Mouse (Mus musculus) liver, embryonic 14.5 days (tissue): ENCODE data around the gene B3galt1. TPM values are rescaled to one million over a fixed set of nuclear protein-coding genes. Genes with fewer than 3 reads are reported as not detected.

Experiments
- ATAC-seq: fragments of 200-750 bp; cut with Nextera tagmentation; 2 replicates; pipeline ENCODE4 v1.8.0; 2017; ENCODE audit warnings: moderate number of reproducible peaks, mild to moderate bottlenecking, moderate library complexity; ENCODE audit not compliant: insufficient read depth
- DNase-seq, 3 experiments: peaks; one replicate each; pipeline ENCODE4 v3.0.0-alpha.2; 2012 to 2013; ENCODE audit warnings: low read depth in 3 of 3, low spot score in 3 of 3
- H3K27ac ChIP-seq: fragments of 300-500 bp; sonication (generic); 2 replicates; pipeline ENCODE4 v1.5.1; 2014; ENCODE audit warnings: moderate library complexity, mild to moderate bottlenecking, control low read depth, inconsistent platforms
- H3K27me3 ChIP-seq: fragments of 300-500 bp; sonication (generic); 2 replicates; pipeline ENCODE4 v1.6.1; 2014; ENCODE audit warnings: mild to moderate bottlenecking, low read length, moderate library complexity; ENCODE audit not compliant: control insufficient read depth, insufficient read depth
- H3K36me3 ChIP-seq: fragments of 300-500 bp; sonication (generic); replicated peaks from 2 replicates; pipeline ENCODE4 v1.6.1; 2014; ENCODE audit warnings: low read depth; ENCODE audit not compliant: control insufficient read depth, insufficient read depth
- H3K4me1 ChIP-seq, 2 experiments: fragments of 200-500 bp in 1 of 2; fragments of 300-500 bp in 1 of 2; sonication (generic) in 1 of 2; replicated peaks; 2 replicates each; pipeline ENCODE4 v1.6.1; 2012 to 2014; ENCODE audit warnings: antibody characterized with exemption in 1 of 2, inconsistent platforms in 1 of 2, low read length in 1 of 2; ENCODE audit not compliant: control insufficient read depth in 2 of 2, insufficient read depth in 2 of 2
- H3K4me2 ChIP-seq: fragments of 300-500 bp; sonication (generic); 2 replicates; pipeline ENCODE4 v1.6.1; 2014; ENCODE audit warnings: low read depth, mild to moderate bottlenecking, control low read depth, moderate library complexity
- H3K4me3 ChIP-seq, 2 experiments: fragments of 200-500 bp in 1 of 2; fragments of 300-500 bp in 1 of 2; sonication (generic) in 1 of 2; 2 replicates each; pipeline ENCODE4 v1.5.1; 2012 to 2014; ENCODE audit warnings: low read depth in 2 of 2, low read length in 2 of 2, mild to moderate bottlenecking in 2 of 2, control low read depth in 1 of 2, inconsistent platforms in 1 of 2, moderate library complexity in 1 of 2; ENCODE audit not compliant: insufficient read depth in 1 of 2
- H3K9ac ChIP-seq: fragments of 300-500 bp; sonication (generic); replicated peaks from 2 replicates; pipeline ENCODE4 v1.6.1; 2014; ENCODE audit warnings: mild to moderate bottlenecking, control low read depth, moderate library complexity
- H3K9me3 ChIP-seq: fragments of 300-500 bp; sonication (generic); 2 replicates; pipeline ENCODE4 v1.6.1; 2016; ENCODE audit warnings: low read length, mixed read lengths; ENCODE audit not compliant: control insufficient read depth
- CTCF ChIP-seq: IDR thresholded peaks from 2 replicates; pipeline ENCODE4 v1.5.1; 2016; ENCODE audit warnings: antibody characterized with exemption, low read depth, control low read depth
- EP300 ChIP-seq: IDR thresholded peaks from 2 replicates; pipeline ENCODE4 v1.6.1; 2016; ENCODE audit warnings: antibody characterized with exemption, low read depth
- WGBS: fragments of 180-500 bp; shearing (Covaris S2); extraction: QIAGEN DNeasy Blood & Tissue Kit; methylation state at CpG from one replicate; pipeline ENCODE4 v1.1.7; 2014; ENCODE audit not compliant: insufficient replicate concordance; 5-methylcytosine and 5-hydroxymethylcytosine counted together
- polyA plus RNA-seq, 2 experiments: library from polyadenylated mRNA; depleted of rRNA in 1 of 2; stranded (reverse) in 1 of 2; unstranded in 1 of 2; fragments of >200 nt; fragmentation: Nextera tagmentation in 1 of 2; extraction: Ambion mirVana in 1 of 2; gene quantifications; 2 replicates each; pipeline versions ENCODE4 v1.2.1 to v1.2.3; 2012 to 2014

The B3galt1 gene
- polyA plus RNA-seq, 2 experiments: 0.03 to 0.23 TPM

DNA sequence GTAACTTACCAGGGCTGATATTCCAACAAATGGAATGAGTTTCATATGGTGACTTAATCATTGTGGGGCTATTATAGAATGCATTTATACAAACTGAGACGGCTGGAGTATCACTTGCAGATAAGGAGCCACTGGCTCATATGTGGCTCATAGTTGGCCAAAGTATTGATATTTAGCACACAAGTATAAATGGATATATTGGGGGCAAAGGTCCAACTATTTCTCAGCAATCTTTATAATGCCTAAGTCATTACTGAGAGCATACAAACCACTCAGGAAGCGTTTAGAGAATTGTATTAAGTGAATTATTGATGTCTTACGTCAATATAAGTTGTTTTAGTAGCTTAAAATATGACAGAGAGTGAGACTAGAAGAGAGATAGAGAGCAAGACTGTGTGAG is 234.3 kb downstream of the B3galt1 start:
- no peaks in the 10 kb centered on the region for H3K4me1 ChIP-seq
- H3K27me3 ChIP-seq: no peaks in the 10 kb centered on the region
- 53% methylated on average over 3 of the region's 3 CpGs for WGBS
- TF ChIP-seq EP300: no peak
- no peak for TF ChIP-seq CTCF
- no peaks in the 10 kb centered on the region for H3K9me3 ChIP-seq
- no peak overlapping the region for H3K27ac ChIP-seq
- no peak overlapping the region for H3K9ac ChIP-seq
- ATAC-seq (no peak), DNase-seq (no peak)
- no peak overlapping the region for H3K4me3 ChIP-seq
- H3K4me2 ChIP-seq: no peak overlapping the region
- H3K36me3 ChIP-seq: no peaks in the 10 kb centered on the region

DNA sequence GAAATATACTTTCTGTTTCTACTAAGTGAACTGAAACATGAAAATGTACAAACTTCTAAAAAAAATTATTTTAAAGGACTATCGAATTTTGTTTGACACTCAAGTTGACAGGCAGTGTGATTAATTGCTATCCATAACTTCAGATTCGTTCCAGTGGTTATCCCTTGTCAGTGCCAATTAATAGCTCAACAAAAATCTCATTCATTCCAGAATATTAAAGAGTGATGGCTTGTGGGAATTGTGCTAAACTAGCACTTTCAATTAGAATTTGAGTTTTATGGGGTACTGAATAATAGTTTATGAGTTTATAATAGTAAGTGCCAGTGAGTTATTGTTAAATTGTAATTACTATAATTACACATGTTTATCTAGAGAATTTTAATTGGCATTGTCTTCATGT is 250.5 kb downstream of the B3galt1 start:
- WGBS: 51% methylated on average over 2 of the region's 2 CpGs
- Histone ChIP-seq H3K4me2 (no peak overlapping the region), H3K27ac (no peak overlapping the region), H3K9ac (no peak overlapping the region), H3K27me3 (no peaks in the 10 kb centered on the region), H3K4me3 (no peak overlapping the region), H3K36me3 (no peaks in the 10 kb centered on the region), H3K4me1 (no peaks in the 10 kb centered on the region), H3K9me3 (no peaks in the 10 kb centered on the region)
- DNase-seq: no peak
- ATAC-seq: no peak
- TF ChIP-seq CTCF (no peak), EP300 (no peak)

DNA sequence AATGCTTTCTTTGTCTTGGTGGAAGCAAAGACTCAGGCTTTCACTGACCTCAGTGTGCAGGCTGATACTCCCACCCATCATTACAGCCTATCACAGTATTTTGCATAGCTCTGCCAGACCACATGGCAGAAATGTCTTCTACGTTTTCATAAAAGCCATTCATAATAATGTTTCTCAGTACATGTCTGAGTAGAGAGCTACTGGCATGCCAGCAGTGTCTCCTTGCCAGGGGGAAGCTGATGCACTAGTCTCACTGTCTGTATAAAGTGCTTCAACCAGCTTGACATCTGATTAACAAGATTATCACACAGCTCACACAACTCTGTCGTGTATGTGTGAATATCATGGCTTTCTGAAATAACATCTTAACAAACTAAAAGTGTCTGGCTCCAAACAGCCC is 252.3 kb downstream of the B3galt1 start:
- TF ChIP-seq CTCF (no peak), EP300 (no peak)
- no peaks in the 10 kb centered on the region for H3K36me3 ChIP-seq
- no peaks in the 10 kb centered on the region for H3K27me3 ChIP-seq
- no peak overlapping the region for H3K4me2 ChIP-seq
- H3K27ac ChIP-seq: no peak overlapping the region
- H3K9ac ChIP-seq: no peak overlapping the region
- no peaks in the 10 kb centered on the region for H3K9me3 ChIP-seq
- DNase-seq (no peak), ATAC-seq (no peak)
- no peaks in the 10 kb centered on the region for H3K4me1 ChIP-seq
- 47% methylated on average over 2 of the region's 2 CpGs for WGBS
- no peak overlapping the region for H3K4me3 ChIP-seq

DNA sequence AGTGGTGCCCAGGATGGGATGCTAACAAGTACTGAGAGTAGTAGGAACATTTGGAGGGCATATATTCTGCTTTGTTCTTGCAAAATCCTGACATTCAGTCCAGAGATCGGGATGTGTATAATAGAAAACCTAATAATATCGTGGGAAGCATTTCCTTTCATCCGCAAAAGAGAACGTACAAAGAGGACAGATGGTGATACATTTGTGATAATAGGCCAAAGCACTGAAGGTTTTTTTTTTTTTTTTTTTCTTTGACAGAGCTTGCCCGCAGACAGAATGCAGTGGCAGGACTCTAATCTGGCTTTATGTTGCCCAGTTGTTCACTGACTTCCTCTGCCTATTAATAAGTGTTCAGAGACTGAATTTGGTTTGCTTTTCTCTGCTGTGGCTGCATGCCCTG is 256.7 kb downstream of the B3galt1 start:
- WGBS: 76% methylated on average over 5 of the region's 5 CpGs

DNA sequence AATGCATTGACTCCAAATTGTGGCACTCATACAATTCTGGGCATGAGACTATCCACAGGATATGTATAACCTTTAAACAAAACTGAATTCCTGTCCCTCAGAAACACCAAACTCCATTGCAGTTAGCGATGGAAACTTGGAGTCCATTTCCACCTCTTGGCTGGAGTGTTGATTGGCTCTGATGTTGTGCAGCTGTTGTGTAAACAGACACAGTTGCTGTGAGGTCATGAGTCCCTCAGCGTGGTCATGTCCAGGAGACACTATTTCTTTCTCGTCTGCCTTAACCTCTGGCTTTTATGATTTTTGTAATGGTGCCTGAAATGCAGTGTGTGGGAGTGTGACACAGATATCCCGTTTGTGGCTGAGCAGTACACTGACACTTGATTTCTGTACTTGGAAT is 262.0 kb downstream of the B3galt1 start:
- no peaks in the 10 kb centered on the region for H3K36me3 ChIP-seq
- H3K4me3 ChIP-seq: no peak overlapping the region
- no peak overlapping the region for H3K27ac ChIP-seq
- no peaks in the 10 kb centered on the region for H3K4me1 ChIP-seq
- ATAC-seq (no peak), DNase-seq (no peak)
- 63% methylated on average over 4 of the region's 4 CpGs for WGBS
- no peaks in the 10 kb centered on the region for H3K9me3 ChIP-seq
- TF ChIP-seq CTCF: no peak
- no peak overlapping the region for H3K4me2 ChIP-seq
- H3K9ac ChIP-seq: no peak overlapping the region
- H3K27me3 ChIP-seq: no peaks in the 10 kb centered on the region

More for the DNA sequence above, 256.7 kb downstream of the B3galt1 start:
- DNase-seq (no peak), ATAC-seq (no peak)
- Histone ChIP-seq H3K27ac (no peak overlapping the region), H3K4me3 (no peak overlapping the region), H3K9me3 (no peaks in the 10 kb centered on the region), H3K9ac (no peak overlapping the region), H3K4me1 (no peaks in the 10 kb centered on the region), H3K27me3 (no peaks in the 10 kb centered on the region), H3K36me3 (no peaks in the 10 kb centered on the region), H3K4me2 (no peak overlapping the region)
- TF ChIP-seq CTCF: no peak
- no peak for TF ChIP-seq EP300
